Mouse (Mus musculus) thymus, postnatal 36 days (tissue): Measurements from ENCODE around the gene Lca5l.
"Not testable (repeated sequence)": the region's sequence is repeated elsewhere in the genome, so short reads cannot be mapped to it uniquely, and the experiment has no call there.

Experiments
- DNase-seq, 2 experiments: peaks; one replicate each; pipeline ENCODE4 v3.0.0; 2022; ENCODE audit warnings: mixed read lengths in 2 of 2

Gene Lca5l

GRCm38 (mm10) chr16:96165723-96166264, 26.3 kb downstream of the Lca5l start:
- DNase-seq = no peak

DNA sequence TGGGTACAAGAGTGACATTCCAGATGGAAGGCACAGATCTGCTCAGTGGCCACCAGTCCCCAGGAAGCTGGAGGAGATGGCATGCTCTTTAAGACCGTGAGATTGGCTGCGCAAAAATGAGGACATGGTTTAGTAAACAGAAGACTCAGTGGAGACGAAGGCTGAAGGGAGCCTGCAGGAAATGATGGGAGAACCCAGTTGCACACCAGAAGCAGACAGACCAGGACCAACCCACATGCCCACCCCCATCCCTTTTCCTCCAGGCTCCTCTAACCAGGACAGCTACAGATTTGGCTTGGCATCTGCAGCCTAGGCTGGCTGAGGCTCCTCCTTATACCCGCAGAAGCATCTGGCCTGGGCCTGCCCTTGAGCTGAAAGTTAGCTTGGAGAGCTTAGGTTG, 30.7 kb downstream of the Lca5l start:
- DNase-seq = no peak

- DNase-seq = no peak
Observed at GRCm38 (mm10) chr16:96160927-96161326, 31.1 kb downstream of the Lca5l start.

- DNase-seq = no peak
Observed at GRCm38 (mm10) chr16:96159794-96160346, 32.2 kb downstream of the Lca5l start.

GRCm38 (mm10) chr16:96159091-96159731, 32.9 kb downstream of the Lca5l start:
- peak; percentile 54 to 59 for DNase-seq

- no peak for DNase-seq
Observed at GRCm38 (mm10) chr16:96158511-96159080, 33.5 kb downstream of the Lca5l start.

- DNase-seq = no peak
Observed at GRCm38 (mm10) chr16:96157171-96157570, 34.9 kb downstream of the Lca5l start.

DNA sequence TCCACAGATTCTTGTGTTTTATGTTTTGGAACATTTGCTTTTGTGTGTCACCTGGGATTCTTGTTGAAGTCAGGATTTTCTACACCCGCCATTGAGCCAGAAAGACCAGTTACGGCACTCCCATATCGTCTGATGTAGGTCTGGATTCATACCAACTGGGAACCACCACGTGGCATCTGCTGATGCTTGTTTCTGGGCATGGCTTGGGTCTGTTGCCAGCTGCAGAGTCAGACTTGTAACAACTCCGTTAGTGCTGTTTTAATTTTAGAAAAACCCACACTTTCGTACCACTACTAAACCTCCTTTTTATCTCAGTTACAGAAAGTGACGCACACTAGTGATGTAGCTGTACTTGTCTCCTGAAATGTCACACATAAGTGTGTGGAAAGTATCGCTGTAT, 36.1 kb downstream of the Lca5l start:
- DNase-seq = no peak

DNA sequence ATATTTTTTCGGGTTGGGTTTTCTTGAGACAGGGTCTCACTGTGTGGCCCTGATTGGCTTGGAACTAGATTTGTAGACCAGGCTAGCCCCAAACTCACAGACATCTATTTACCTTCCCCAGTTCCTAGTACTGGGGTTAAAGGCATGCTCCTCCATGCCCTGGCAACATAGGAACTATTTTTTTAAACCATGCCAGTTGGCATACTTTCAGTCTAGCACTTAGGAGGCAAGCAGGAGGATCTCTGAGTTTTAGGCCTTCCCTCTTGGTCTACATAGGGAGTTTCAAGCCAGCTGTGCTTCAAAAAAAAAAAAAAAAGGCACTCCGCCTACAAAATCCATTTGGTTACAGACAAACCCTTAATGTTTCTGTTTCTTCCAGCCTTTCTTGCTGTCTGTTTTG, 37.6 kb downstream of the Lca5l start:
- no peak for DNase-seq

GRCm38 (mm10) chr16:96151551-96151950, 40.5 kb downstream of the Lca5l start:
- DNase-seq = peak; percentile 69 to 74

- DNase-seq = no peak
Observed at GRCm38 (mm10) chr16:96150995-96151394, 41.1 kb downstream of the Lca5l start.

DNA sequence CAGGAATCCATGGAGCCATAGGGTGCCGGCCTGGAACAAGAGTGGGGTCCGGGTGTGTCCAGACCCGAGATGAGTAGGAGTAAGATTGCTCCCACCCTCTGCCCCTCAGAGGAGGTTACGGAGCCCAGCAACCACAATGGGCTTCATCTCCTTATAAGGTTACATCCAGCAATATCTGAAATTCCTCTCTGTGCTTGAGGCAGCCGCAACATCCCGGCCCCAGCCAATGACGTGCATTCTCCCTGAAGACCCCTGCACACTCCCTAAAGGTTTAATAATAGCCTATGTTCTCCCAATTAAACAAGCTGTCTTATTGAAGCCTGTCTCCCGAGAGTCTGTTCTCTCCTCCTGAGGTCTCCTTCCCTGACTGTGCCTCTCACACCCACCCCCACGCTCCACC, 42.8 kb downstream of the Lca5l start:
- no peak for DNase-seq

DNA sequence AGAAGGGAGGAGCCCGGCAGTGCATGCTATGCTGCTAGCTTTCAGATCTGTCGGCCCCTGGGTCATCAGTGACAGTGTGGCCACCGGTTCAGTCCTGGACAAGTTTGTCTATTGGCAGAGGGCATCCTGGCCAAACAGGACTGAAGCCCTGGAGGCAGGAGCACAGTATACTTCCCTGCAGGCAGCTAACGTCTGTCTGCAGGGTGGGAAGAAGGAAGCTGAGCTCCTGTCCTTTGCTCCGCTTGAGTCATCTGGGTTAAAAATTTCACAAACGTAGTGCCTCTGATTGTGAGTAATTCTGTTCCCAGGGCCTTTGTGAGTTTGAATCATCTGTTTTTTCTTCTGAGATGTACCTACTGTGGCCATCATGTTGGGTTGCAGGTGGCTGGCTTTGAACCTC, 43.2 kb downstream of the Lca5l start:
- no peak for DNase-seq

- DNase-seq = no peak
Observed at GRCm38 (mm10) chr16:96145814-96146213, 46.3 kb downstream of the Lca5l start.

- peak; percentile 100 for DNase-seq
Observed at GRCm38 (mm10) chr16:96145110-96145800, 46.8 kb downstream of the Lca5l start, which contains the start of gene Wrb. TSS of gene Wrb (plus strand) at chr16:96145407.

DNA sequence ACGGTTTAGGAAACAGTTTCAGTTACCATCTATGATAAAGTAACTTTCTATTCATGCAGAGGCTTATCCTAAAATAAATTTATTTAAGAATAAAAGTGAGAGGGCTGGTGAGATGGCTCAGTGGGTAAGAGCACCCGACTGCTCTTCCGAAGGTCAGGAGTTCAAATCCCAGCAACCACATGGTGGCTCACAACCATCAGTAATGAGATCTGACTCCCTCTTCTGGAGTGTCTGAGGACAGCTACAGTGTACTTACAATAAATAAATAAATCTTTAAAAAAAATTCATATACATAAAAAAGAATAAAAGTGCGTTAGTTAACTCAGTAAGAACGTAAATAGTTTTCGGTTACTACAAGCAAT, 47.3 kb downstream of the Lca5l start:
- not testable (repeated sequence) for DNase-seq

GRCm38 (mm10) chr16:96128466-96128865, 63.6 kb downstream of the Lca5l start:
- DNase-seq = no peak

DNA sequence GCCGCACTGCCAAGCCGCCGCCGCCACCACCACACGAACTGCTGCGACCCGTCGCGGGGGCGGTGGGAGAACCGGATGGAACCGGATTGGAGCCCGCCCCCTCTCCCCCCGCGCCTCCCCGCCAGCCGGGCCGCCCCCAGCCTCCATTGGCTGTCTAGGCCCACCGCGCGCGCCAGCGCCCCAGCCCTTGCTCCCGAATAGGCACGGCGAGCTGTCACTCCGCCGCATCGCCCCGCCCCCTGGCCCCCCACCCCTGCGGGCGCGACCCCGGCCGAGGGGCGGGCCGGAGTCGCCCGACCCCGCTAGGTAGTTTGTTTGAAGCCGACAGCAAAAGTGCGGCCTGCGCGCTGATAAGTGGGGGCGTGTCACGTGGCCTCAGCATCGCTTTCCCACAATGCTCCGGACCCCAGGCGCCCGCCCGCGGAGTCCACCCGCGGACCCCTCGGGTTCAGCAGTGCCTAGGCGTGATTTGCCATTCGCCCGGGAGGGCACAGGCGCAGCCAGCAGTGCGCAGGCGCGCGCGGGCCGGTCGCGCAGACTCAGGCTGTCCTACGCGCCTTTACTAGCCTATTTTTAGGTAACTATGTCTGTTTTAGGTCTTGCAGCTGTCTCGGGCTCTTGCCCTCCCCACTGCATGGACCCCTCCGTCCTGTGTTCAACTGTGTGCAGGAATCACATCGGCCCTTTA, 64.3 kb downstream of the Lca5l start, which contains the start of gene Hmgn1:
Gene Hmgn1, minus strand, starts transcription at position 73 of the 688 bp plus-strand sequence.
- DNase-seq = peak; percentile 91 to 95

DNA sequence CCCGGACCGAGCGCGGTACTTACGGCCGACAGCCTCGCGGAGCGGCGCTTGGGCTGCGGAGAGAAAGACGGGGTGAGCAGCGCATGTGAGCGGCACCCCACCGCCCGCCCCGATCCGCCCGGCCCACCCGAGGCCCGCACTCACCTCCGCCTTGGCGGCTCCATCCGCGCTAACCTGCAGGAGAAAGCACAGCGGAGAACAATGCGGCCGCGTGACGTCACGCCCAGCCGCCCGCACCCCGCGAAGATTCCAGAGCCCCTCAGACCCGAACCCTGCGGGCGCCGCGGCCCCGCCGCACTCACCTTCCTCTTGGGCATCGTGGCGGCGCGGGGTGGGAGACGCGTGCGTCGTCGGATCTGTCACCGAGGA, 64.8 kb downstream of the Lca5l start:
- DNase-seq = no peak

DNA sequence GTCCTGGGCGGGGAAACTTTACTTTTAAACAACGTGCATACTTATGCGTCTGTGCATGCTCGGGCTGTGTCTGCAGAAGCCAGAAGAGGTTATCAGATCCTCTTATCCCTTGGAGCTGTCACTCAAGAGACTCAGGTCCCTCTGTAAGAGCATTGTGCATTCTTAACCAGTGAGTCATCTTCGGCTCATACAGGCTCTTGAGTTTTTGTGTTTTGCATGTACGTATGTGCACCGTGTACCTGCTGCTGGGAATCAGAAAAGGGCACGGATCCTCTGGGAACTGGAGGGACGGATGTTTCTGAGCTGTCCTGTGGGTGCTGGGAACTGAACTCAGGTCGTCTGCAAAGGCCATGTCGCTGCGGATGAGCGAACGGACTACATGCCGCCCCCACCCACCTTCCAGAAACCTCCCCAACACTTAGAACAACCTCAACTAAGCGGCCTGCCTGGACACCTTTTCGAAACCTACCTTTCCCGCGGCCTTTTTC, 65.3 kb downstream of the Lca5l start:
- DNase-seq = no peak

DNA sequence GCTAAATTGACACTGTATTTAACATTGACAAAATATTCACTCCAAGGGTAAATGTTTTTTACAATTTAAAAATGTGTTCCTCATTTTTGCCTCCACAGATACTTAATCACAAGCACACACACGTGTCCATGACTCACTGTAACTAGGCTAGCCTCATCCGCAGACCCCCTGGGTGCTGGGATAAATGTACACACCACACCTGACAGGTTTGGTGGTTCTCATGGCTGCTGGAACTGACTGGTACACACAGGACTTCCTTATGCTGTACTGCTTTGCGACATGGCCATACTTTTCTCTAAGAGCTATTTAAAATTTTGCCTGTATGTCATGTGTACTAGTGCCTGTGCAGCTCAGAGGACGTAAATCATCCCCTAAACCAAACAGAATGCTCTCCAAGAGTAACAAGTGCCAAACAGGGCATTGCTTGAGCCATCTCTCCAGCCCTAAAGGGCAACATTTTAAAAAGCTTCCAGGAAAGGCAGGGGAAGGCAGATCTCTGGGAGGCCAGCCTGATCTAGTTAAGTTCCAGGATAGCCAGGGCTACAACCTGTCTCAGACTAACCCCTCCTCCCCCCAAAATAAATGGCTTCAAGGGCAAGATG, 71.9 kb downstream of the Lca5l start:
- DNase-seq = no peak

GRCm38 (mm10) chr16:96114729-96115128, 77.3 kb downstream of the Lca5l start:
- DNase-seq = no peak
